Mouse (Mus musculus) layer of hippocampus, adult 18-20 months (tissue): ENCODE measurements around the gene Spag7. TPM values are rescaled to one million over a fixed set of nuclear protein-coding genes. Genes with fewer than 3 reads are reported as not detected.

Source experiments
- microRNA-seq, 2 experiments: library from miRNA; unstranded; fragments of <30 nt; microRNA quantifications; one replicate each; pipeline ENCODE4 v1.2.0; 2021
- total RNA-seq, 2 experiments: library from RNA; stranded (reverse); gene quantifications; 2 replicates each; pipeline ENCODE4 v1.2.3; 2021

Gene Spag7
- total RNA-seq, 2 experiments from 2014 or later, result 50.5 to 51.9 TPM

Small RNA genes within 50 kb of the gene (microRNA-seq; reads per million reads assigned to microRNA genes)
- gene Mir6925, result 0.39 to 0.99 reads per million in 2 experiments

Other genes with a start within 250 kb of the Spag7 start
- 100 to 1,000 TPM in 1 of 2 experiments, 10 to 100 TPM in 1; 93.5 to 100 TPM for gene Arrb2, start 236.8 kb downstream of the Spag7 start, total RNA-seq
- 10 to 100 TPM; 13.7 to 16.7 TPM for gene Med11, start 217.5 kb downstream of the Spag7 start, total RNA-seq
- gene Zmynd15, start 210.0 kb downstream of the Spag7 start, total RNA-seq, result under 1 TPM; 0.20 to 0.27 TPM
- 1 to 10 TPM in 1 of 2 experiments, under 1 TPM in 1; 0.82 to 1.3 TPM for gene Cxcl16, start 209.4 kb downstream of the Spag7 start, total RNA-seq
- gene Tm4sf5, start 164.2 kb downstream of the Spag7 start, total RNA-seq, result not detected
- gene Vmo1, start 154.8 kb downstream of the Spag7 start, total RNA-seq, result not detected
- not detected for gene Gltpd2, start 150.2 kb downstream of the Spag7 start, total RNA-seq
- gene Psmb6, start 144.0 kb downstream of the Spag7 start, total RNA-seq, result 100 to 1,000 TPM; 198 TPM
- gene Gm40193, start 136.5 kb downstream of the Spag7 start, total RNA-seq, result not detected
- gene Pld2, start 129.4 kb downstream of the Spag7 start, total RNA-seq, result 10 to 100 TPM; 16.7 to 17.8 TPM
- gene Mink1, start 106.5 kb downstream of the Spag7 start, total RNA-seq, result 100 to 1,000 TPM; 477 to 515 TPM
- gene 4930544D05Rik, start 53.6 kb downstream of the Spag7 start, total RNA-seq, result under 1 TPM; 0.58 to 0.77 TPM
- not detected for gene Chrne, start 50.2 kb downstream of the Spag7 start, total RNA-seq
- gene Gp1ba, start 30.3 kb downstream of the Spag7 start, total RNA-seq, result not detected
- 10 to 100 TPM; 88.7 to 91.8 TPM for gene Rnf167, start 22.2 kb downstream of the Spag7 start, total RNA-seq
- gene Slc25a11, start 21.9 kb downstream of the Spag7 start, total RNA-seq, result 100 to 1,000 TPM; 121 to 123 TPM
- 100 to 1,000 TPM; 326 to 341 TPM for gene Pfn1, start 14.8 kb downstream of the Spag7 start, total RNA-seq
- gene Eno3, start 12.2 kb downstream of the Spag7 start, total RNA-seq, result 1 to 10 TPM; 6.0 to 9.9 TPM
- gene Camta2, start 18.7 kb upstream of the Spag7 start, total RNA-seq, result 100 to 1,000 TPM; 330 to 389 TPM
- gene Inca1, start 30.7 kb upstream of the Spag7 start, total RNA-seq, result 1 to 10 TPM; 3.7 to 4.3 TPM
- gene Kif1c, start 31.1 kb upstream of the Spag7 start, total RNA-seq, result 10 to 100 TPM; 70.4 to 82.8 TPM
- gene Zfp3, start 94.8 kb upstream of the Spag7 start, total RNA-seq, result 10 to 100 TPM; 22.5 to 24.6 TPM
- gene Scimp, start 143.2 kb upstream of the Spag7 start, total RNA-seq, result not detected
- gene Rabep1, start 175.4 kb upstream of the Spag7 start, total RNA-seq, result 100 to 1,000 TPM; 128 to 130 TPM